ENCODE assay signal across 14 mouse cellular contexts in genomic region chr14:29707561-29708335, GRCm38 (mm10). TPM values are rescaled to one million over a fixed set of nuclear protein-coding genes. Genes with fewer than 3 reads are reported as not detected.
DNase-seq lines count a peak whose midpoint lies in the region; ATAC-seq lines count a peak whose summit lies in the region.
"Had no signal": no experiment of that assay in that cellular context is flagged by ENCODE, and none has a peak within 500 bp of the region (broad histone marks: within the 10 kb centered on the region; RNA-seq: fewer than 3 reads in every experiment).

No protein-coding gene starts in this region.

- ATAC-seq in forebrain, embryonic 14.5 days, result peak; percentile 23; the same call in 1 of the 2 replicates
- ATAC-seq in midbrain, embryonic 12.5 days (ENCODE audit: low FRiP score, low read depth), result no peak
- ATAC-seq in midbrain, embryonic 11.5 days (ENCODE audit: low FRiP score), result no peak
- peak; percentile 74 for ATAC-seq in hindbrain, embryonic 15.5 days (ENCODE audit: low FRiP score, low read depth)

- H3K9ac ChIP-seq in forebrain, embryonic 14.5 days (ENCODE audit: low read length), result no peak overlapping the region
- H3K9ac ChIP-seq in midbrain, embryonic 12.5 days (replicated peaks), result no peak overlapping the region
- no peak overlapping the region; the same call in 1 of the 2 replicates for H3K9ac ChIP-seq in midbrain, embryonic 11.5 days (ENCODE audit: low read length)
- no peak overlapping the region for H3K9ac ChIP-seq in hindbrain, embryonic 15.5 days
- H3K9ac ChIP-seq: lung, embryonic 15.5 days had no signal

- no peaks in the 10 kb centered on the region for H3K9me3 ChIP-seq in forebrain, embryonic 14.5 days (replicated peaks; ENCODE audit: control insufficient read depth, low read length)
- no peaks in the 10 kb centered on the region for H3K9me3 ChIP-seq in forebrain, embryonic 10.5 days
- no peaks in the 10 kb centered on the region for H3K9me3 ChIP-seq in midbrain, embryonic 12.5 days
- H3K9me3 ChIP-seq in midbrain, embryonic 11.5 days (ENCODE audit: control insufficient read depth, low read length), result no peaks in the 10 kb centered on the region
- no peaks in the 10 kb centered on the region for H3K9me3 ChIP-seq in hindbrain, embryonic 15.5 days
- H3K9me3 ChIP-seq: lung, embryonic 15.5 days had no signal

- 38% methylated on average over 18 of the region's 18 CpGs for WGBS in forebrain, embryonic 14.5 days
- 46% methylated on average over 18 of the region's 18 CpGs for WGBS in forebrain, embryonic 10.5 days
- 44% methylated on average over 18 of the region's 18 CpGs for WGBS in midbrain, embryonic 12.5 days
- WGBS in midbrain, embryonic 11.5 days, result 57% methylated on average over 18 of the region's 18 CpGs
- 31% methylated on average over 18 of the region's 18 CpGs for WGBS in hindbrain, embryonic 15.5 days

- no peak overlapping the region for H3K4me2 ChIP-seq in forebrain, embryonic 14.5 days (ENCODE audit: low read length)
- H3K4me2 ChIP-seq in midbrain, embryonic 12.5 days (replicated peaks), result 0 out of 2 replicates have a peak overlapping the region, but pooled peaks have one; percentile 13
- H3K4me2 ChIP-seq in midbrain, embryonic 11.5 days, result no peak overlapping the region
- peak overlapping the region; percentile 49 for H3K4me2 ChIP-seq in hindbrain, embryonic 15.5 days
- H3K4me2 ChIP-seq: lung, embryonic 15.5 days had no signal

- H3K27ac ChIP-seq in forebrain, embryonic 14.5 days (ENCODE audit: low read depth, low read length), result no peak overlapping the region
- no peak overlapping the region for H3K27ac ChIP-seq in forebrain, embryonic 10.5 days
- no peak overlapping the region for H3K27ac ChIP-seq in midbrain, embryonic 12.5 days (replicated peaks)
- H3K27ac ChIP-seq in midbrain, embryonic 11.5 days (ENCODE audit: low read depth, low read length), result no peak overlapping the region
- peak overlapping the region; percentile 36 for H3K27ac ChIP-seq in hindbrain, embryonic 15.5 days (replicated peaks)
- H3K27ac ChIP-seq: left cerebral cortex, adult 2 months; lung, embryonic 15.5 days had no signal

- intact Hi-C loops in gastrocnemius, postnatal 14 days (cut with DNase I; ENCODE audit: low total_unique reads), result no loop called here

- peak; percentile 24 for DNase-seq in forebrain, embryonic 14.5 days (ENCODE audit: low spot score)
- DNase-seq in forebrain, embryonic 10.5 days (ENCODE audit: extremely low spot score, low spot score), result no peak
- no peak for DNase-seq in midbrain, embryonic 11.5 days (ENCODE audit: low spot score, missing footprints)
- DNase-seq in retina, embryonic 14.5 days (ENCODE audit: low spot score), result peak; percentile 32
- DNase-seq in gastrocnemius, postnatal 14 days, result no peak
- DNase-seq in right cerebral cortex, adult 18-20 months, result no peak
- DNase-seq: embryo, embryonic 11 days; kidney, postnatal 25 days had no signal

- no peak overlapping the region for H3K4me3 ChIP-seq in forebrain, embryonic 14.5 days (ENCODE audit: low read depth, low read length)
- no peak overlapping the region for H3K4me3 ChIP-seq in forebrain, embryonic 10.5 days
- H3K4me3 ChIP-seq in midbrain, embryonic 12.5 days, result no peak overlapping the region
- H3K4me3 ChIP-seq in midbrain, embryonic 11.5 days (ENCODE audit: low read depth, low read length), result no peak overlapping the region
- H3K4me3 ChIP-seq in hindbrain, embryonic 15.5 days, result peak overlapping the region; percentile 11; the same call in 1 of the 2 replicates
- H3K4me3 ChIP-seq: erythroblast, embryonic 14.5 days; left cerebral cortex, adult 2 months; lung, embryonic 15.5 days had no signal

- no peaks in the 10 kb centered on the region for H3K36me3 ChIP-seq in forebrain, embryonic 14.5 days (ENCODE audit: control insufficient read depth, insufficient read depth, low read length)
- no peaks in the 10 kb centered on the region for H3K36me3 ChIP-seq in forebrain, embryonic 10.5 days (replicated peaks)
- no peaks in the 10 kb centered on the region for H3K36me3 ChIP-seq in midbrain, embryonic 12.5 days
- no peaks in the 10 kb centered on the region for H3K36me3 ChIP-seq in midbrain, embryonic 11.5 days (ENCODE audit: control insufficient read depth, insufficient read depth, low read length)
- H3K36me3 ChIP-seq in hindbrain, embryonic 15.5 days, result no peaks in the 10 kb centered on the region
- H3K36me3 ChIP-seq: lung, embryonic 15.5 days had no signal

- H3K27me3 ChIP-seq in forebrain, embryonic 14.5 days (replicated peaks; ENCODE audit: control insufficient read depth, insufficient read depth, low read length), result no peaks in the 10 kb centered on the region
- peaks cover 29% of the 10 kb centered on the region for H3K27me3 ChIP-seq in forebrain, embryonic 10.5 days (ENCODE audit: poor library complexity, severe bottlenecking)
- H3K27me3 ChIP-seq in midbrain, embryonic 12.5 days, result peaks cover 4% of the 10 kb centered on the region; the same call in 1 of the 2 replicates
- no peaks in the 10 kb centered on the region for H3K27me3 ChIP-seq in midbrain, embryonic 11.5 days (ENCODE audit: control insufficient read depth, insufficient read depth, low read length)
- H3K27me3 ChIP-seq in hindbrain, embryonic 15.5 days, result no peaks in the 10 kb centered on the region
- H3K27me3 ChIP-seq: lung, embryonic 15.5 days had no signal

- H3K4me1 ChIP-seq in forebrain, embryonic 14.5 days (ENCODE audit: control insufficient read depth, insufficient read depth, low read length), result no peaks in the 10 kb centered on the region
- peaks cover 3% of the 10 kb centered on the region; the same call in 1 of the 2 replicates for H3K4me1 ChIP-seq in forebrain, embryonic 10.5 days
- H3K4me1 ChIP-seq in midbrain, embryonic 12.5 days, result no peaks in the 10 kb centered on the region
- H3K4me1 ChIP-seq in midbrain, embryonic 11.5 days (ENCODE audit: control insufficient read depth, insufficient read depth, low read length), result no peaks in the 10 kb centered on the region
- peaks cover 18% of the 10 kb centered on the region for H3K4me1 ChIP-seq in hindbrain, embryonic 15.5 days (replicated peaks)
- H3K4me1 ChIP-seq: lung, embryonic 15.5 days had no signal

RNA-seq across cellular contexts. Expression of gene Cacna2d3, which starts 13.9 kb away (rescaled TPM):
- polyA plus RNA-seq in forebrain, embryonic 14.5 days (2014; fragmentation: Nextera tagmentation; extraction: Ambion mirVana), result 14.5 and 19.1 TPM in 2 replicates
- polyA plus RNA-seq in forebrain, embryonic 10.5 days (2016; fragmentation: Nextera tagmentation; extraction: Ambion mirVana), result 0.88 and 0.90 TPM in 2 replicates
- polyA plus RNA-seq in midbrain, embryonic 12.5 days (2016; fragmentation: Nextera tagmentation; extraction: Ambion mirVana), result 23.1 and 23.6 TPM in 2 replicates
- polyA plus RNA-seq in midbrain, embryonic 11.5 days (2014; fragmentation: Nextera tagmentation; extraction: Ambion mirVana), result 16.2 and 16.7 TPM in 2 replicates
- 46.8 and 47.1 TPM in 2 replicates for polyA plus RNA-seq in hindbrain, embryonic 15.5 days (2015; fragmentation: Nextera tagmentation; extraction: Ambion mirVana)
- 1 to 10 TPM in 1 of 2 experiments, under 1 TPM in 1; 0.62 to 1.7 TPM for total RNA-seq in gastrocnemius, postnatal 14 days (2021)
- total RNA-seq: megakaryocyte, adult 5-6 weeks had no signal

Comparison
In these comparisons a context has a peak if more than half of its experiments do, and no peak if none do; other contexts are left out.
1. DNase-seq: peak in forebrain, embryonic 14.5 days (single experiment) and retina, embryonic 14.5 days (single experiment); none in forebrain, embryonic 10.5 days (single experiment), midbrain, embryonic 11.5 days (single experiment), gastrocnemius, postnatal 14 days (single experiment) and right cerebral cortex, adult 18-20 months (single experiment).
2. H3K4me2 ChIP-seq: peak in midbrain, embryonic 12.5 days (single experiment) and hindbrain, embryonic 15.5 days (single experiment); none in forebrain, embryonic 14.5 days (single experiment) and midbrain, embryonic 11.5 days (single experiment).
3. ATAC-seq: peak in forebrain, embryonic 14.5 days (single experiment) and hindbrain, embryonic 15.5 days (single experiment); none in midbrain, embryonic 12.5 days (single experiment) and midbrain, embryonic 11.5 days (single experiment).